Mouse (Mus musculus) ES-Bruce4 (cell line): Measurements from ENCODE around the gene Kcnj14.

ENCODE experiments used
- CTCF ChIP-seq: IDR thresholded peaks from one replicate; pipeline ENCODE4 v1.8.1; 2011; ENCODE audit warnings: low read depth, low read length
- EP300 ChIP-seq: IDR thresholded peaks from 2 replicates; pipeline ENCODE4 v1.6.1; 2011; ENCODE audit warnings: low read depth, low read length; ENCODE audit not compliant: insufficient read depth
- POLR2A ChIP-seq: IDR thresholded peaks from one replicate; pipeline ENCODE4 v1.8.1; 2011; ENCODE audit warnings: low read length; ENCODE audit not compliant: insufficient read depth

DNA sequence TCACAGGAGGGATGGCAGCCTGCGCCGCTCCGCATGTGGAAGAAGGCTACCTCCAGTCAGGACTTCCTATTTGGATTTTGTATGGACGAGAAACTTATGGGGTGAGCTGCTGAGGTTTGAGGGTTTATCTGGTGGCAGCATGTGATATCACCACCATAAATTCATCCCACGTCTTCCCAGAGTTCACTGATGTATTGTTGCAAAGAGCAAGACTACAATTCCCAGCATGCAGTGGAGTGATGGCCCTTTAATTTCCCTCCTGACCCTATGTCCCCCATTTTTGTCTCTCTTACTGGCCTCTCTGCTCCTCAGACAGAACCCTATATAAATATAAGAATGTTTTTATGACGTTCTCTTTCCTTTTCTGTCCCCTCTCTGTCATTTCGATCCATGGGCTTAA lies 38.2 kb upstream of the Kcnj14 start:
- no peak for TF ChIP-seq CTCF
- TF ChIP-seq POLR2A, result no peak
- TF ChIP-seq EP300, result no peak
